Mouse (Mus musculus): ENCODE results near the gene Arid1b.

The Arid1b gene

GRCm38 (mm10) chr17:5115952-5116351 is 121.8 kb downstream of the Arid1b start:
- DNase-seq (ENCODE audit: low spot score): no peak

- DNase-seq (ENCODE audit: low spot score): no peak
These were observed 122.9 kb downstream of the Arid1b start for GRCm38 (mm10) chr17:5116990-5117389.

- no peak for DNase-seq (ENCODE audit: low spot score)
These were observed 124.0 kb downstream of the Arid1b start for GRCm38 (mm10) chr17:5118171-5118570.

- no peak for DNase-seq (ENCODE audit: low spot score)
These were observed 130.5 kb downstream of the Arid1b start for GRCm38 (mm10) chr17:5124643-5125042.

GRCm38 (mm10) chr17:5125084-5125855 is 131.1 kb downstream of the Arid1b start:
- no peak for DNase-seq (ENCODE audit: low spot score)

- no peak for DNase-seq (ENCODE audit: low spot score)
These were observed 132.0 kb downstream of the Arid1b start for GRCm38 (mm10) chr17:5125856-5126806.

- DNase-seq (ENCODE audit: low spot score): no peak
These were observed 135.5 kb downstream of the Arid1b start for GRCm38 (mm10) chr17:5129606-5130005.

GRCm38 (mm10) chr17:5130116-5130515 is 136.0 kb downstream of the Arid1b start:
- no peak for DNase-seq (ENCODE audit: low spot score)

GRCm38 (mm10) chr17:5131706-5132105 is 137.6 kb downstream of the Arid1b start:
- DNase-seq (ENCODE audit: low spot score): no peak

GRCm38 (mm10) chr17:5132296-5132986 is 138.3 kb downstream of the Arid1b start:
- DNase-seq (ENCODE audit: low spot score): no peak

GRCm38 (mm10) chr17:5132987-5133355 is 138.8 kb downstream of the Arid1b start:
- DNase-seq (ENCODE audit: low spot score): no peak

GRCm38 (mm10) chr17:5133831-5134230 is 139.7 kb downstream of the Arid1b start:
- DNase-seq (ENCODE audit: low spot score): no peak

- DNase-seq (ENCODE audit: low spot score): no peak
These were observed 140.1 kb downstream of the Arid1b start for GRCm38 (mm10) chr17:5134271-5134670.

- no peak for DNase-seq (ENCODE audit: low spot score)
These were observed 143.8 kb downstream of the Arid1b start for GRCm38 (mm10) chr17:5137936-5138335.

GRCm38 (mm10) chr17:5138641-5139205 is 144.6 kb downstream of the Arid1b start:
- DNase-seq (ENCODE audit: low spot score): no peak

GRCm38 (mm10) chr17:5139553-5139952 is 145.4 kb downstream of the Arid1b start:
- DNase-seq (ENCODE audit: low spot score): no peak

- no peak for DNase-seq (ENCODE audit: low spot score)
These were observed 149.8 kb downstream of the Arid1b start for GRCm38 (mm10) chr17:5143735-5144439.

- DNase-seq (ENCODE audit: low spot score): no peak
These were observed 156.5 kb downstream of the Arid1b start for GRCm38 (mm10) chr17:5150660-5151063.

- no peak for DNase-seq (ENCODE audit: low spot score)
These were observed 157.7 kb downstream of the Arid1b start for GRCm38 (mm10) chr17:5151852-5152251.

GRCm38 (mm10) chr17:5153461-5153860 is 159.3 kb downstream of the Arid1b start:
- no peak for DNase-seq (ENCODE audit: low spot score)

GRCm38 (mm10) chr17:5154322-5154721 is 160.2 kb downstream of the Arid1b start:
- DNase-seq (ENCODE audit: low spot score): no peak
